Mouse (Mus musculus) stomach, embryonic 14.5 days (tissue): ENCODE results near the gene Map1b. TPM values are rescaled to one million over a fixed set of nuclear protein-coding genes. Genes with fewer than 3 reads are reported as not detected.

ENCODE experiments used
- polyA plus RNA-seq: library from polyadenylated mRNA; unstranded; fragments of >200 nt; fragmentation: Nextera tagmentation; extraction: Ambion mirVana; gene quantifications from 2 replicates; pipeline ENCODE4 v1.2.1, GENCODE M21; 2014

Map1b gene
- polyA plus RNA-seq, 1 experiment from 2014 or later: 244 TPM

Other genes starting within 250 kb of the Map1b start
- gene Ptcd2, start 171.8 kb downstream of the Map1b start, polyA plus RNA-seq: 44.7 and 51.1 TPM in 2 replicates
- 56.1 and 56.2 TPM in 2 replicates for gene Mrps27, start 171.8 kb downstream of the Map1b start, polyA plus RNA-seq